Mouse (Mus musculus) gastrocnemius, postnatal 25 days (tissue): ENCODE measurements around the gene Nrp2. TPM values are rescaled to one million over a fixed set of nuclear protein-coding genes. Genes with fewer than 3 reads are reported as not detected.

Experiments used
- DNase-seq: peaks from one replicate; pipeline ENCODE4 v3.0.0; 2022
- total RNA-seq, 2 experiments: library from RNA; stranded (reverse); gene quantifications; 1 replicate in 1 of 2; 2 replicates in 1 of 2; pipeline ENCODE4 v1.2.3; 2021

The Nrp2 gene
- total RNA-seq, 2 experiments from 2014 or later, result 4.5 to 6.0 TPM

GRCm38 (mm10) chr1:62820170-62820569, 117.1 kb downstream of the Nrp2 start:
- no peak for DNase-seq

DNA sequence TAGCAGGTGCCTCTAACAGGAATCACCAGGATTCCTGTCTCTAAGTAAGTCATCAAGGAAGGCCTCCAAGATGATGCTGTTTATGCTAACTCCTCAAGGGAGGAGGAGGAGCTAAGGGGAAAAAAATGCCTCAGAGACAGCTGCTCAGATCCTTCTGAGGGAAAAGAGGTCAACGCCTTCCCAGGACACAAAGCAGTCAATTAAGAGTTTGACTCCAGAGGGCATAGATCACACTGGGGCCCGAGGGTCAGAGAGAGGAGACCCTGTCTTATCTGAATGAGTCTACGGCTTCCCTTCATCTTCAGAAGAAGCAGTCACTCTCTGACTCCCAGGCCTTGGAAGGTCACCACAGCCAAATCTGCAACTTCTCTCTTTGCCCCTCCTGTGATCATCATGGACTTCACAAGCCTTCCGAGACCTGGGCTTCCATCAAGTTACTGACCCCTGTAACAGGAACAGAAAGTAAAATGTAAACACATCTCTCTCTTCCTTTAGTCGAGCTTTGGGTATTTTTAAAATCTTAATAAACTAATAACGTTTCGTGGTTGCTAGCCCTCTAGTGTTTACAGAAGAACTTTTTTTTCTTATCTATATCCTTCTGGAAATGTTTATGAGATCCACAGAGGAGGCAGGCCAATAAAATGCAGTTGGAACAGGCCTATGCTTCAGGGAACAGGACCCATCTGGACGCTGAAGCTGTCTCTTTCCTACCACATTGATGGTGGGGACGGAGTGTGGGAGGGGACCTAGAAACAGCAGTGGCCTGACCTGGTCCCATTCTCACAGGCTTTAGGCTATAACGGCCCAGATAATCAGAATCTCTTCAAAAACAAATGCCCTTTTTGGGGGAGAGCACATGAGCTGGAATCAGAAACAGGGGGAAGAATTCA, 118.7 kb downstream of the Nrp2 start:
- DNase-seq, result no peak

- DNase-seq, result no peak
Observed at GRCm38 (mm10) chr1:62823549-62824195, 120.6 kb downstream of the Nrp2 start.

DNA sequence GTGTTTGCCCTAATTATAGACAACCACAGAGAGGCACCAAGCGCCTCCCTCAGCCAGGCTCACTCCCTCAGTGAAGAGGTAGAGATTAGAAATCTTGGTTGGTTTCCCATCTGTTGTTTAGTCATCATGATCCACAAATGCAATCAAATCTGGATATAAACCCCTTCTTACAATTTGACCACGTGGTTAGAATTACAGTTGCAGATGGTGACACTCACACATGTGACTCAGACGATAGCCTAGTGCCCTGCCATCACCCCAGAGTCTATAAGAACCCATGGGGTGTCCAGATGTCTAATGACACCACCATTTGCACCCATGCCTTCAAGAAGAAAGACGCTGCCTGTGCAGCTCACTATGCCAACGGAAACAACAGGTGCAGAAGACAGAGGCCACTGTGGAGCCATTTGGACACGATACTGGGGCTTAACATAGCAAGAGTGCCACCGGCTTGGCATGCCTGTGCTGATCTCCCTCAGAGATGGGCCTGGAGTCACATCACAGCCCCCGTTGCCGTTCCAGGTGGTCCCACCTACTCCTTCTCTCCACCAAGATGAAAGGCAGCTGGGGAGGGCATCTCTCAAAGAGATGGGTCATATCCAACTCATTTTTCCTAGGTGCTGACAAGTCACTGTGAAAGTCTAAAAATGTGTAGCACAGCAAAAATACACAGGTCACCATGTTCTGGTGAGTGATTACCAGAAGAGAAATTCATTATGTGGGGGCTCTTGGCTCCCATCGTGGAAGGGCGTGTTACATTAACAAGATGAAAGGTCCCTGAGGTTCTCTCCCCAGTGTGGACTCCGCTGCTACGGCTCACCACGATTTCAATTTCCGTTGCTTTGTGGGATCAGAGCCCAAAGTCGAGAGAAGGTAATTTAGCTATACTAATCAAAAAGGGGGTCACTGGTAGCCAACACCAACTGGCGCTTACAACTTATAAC, 123.0 kb downstream of the Nrp2 start:
- DNase-seq, result no peak

GRCm38 (mm10) chr1:62827316-62827715, 124.2 kb downstream of the Nrp2 start:
- DNase-seq, result no peak

- no peak for DNase-seq
Observed at GRCm38 (mm10) chr1:62828156-62828555, 125.1 kb downstream of the Nrp2 start.

GRCm38 (mm10) chr1:62829690-62830417, 126.8 kb downstream of the Nrp2 start:
- DNase-seq, result no peak

DNA sequence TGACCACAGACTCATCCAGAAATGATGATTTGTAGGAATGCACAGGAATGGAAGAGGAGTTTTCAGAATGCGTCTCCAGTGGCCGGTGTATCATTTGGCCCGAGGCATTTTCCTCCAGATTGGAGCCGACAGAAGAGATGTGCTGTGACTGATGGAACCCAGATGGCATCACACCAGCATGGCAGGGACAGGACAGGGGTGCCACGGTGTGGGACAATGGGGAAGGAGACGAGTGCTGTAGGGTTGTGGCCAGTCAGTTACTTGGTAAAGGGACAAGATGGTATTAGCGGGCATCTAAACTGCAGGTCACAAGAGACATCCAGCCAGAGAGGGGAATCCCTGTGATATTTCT, 127.3 kb downstream of the Nrp2 start:
- no peak for DNase-seq

- no peak for DNase-seq
Observed at GRCm38 (mm10) chr1:62831725-62832455, 128.8 kb downstream of the Nrp2 start.

DNA sequence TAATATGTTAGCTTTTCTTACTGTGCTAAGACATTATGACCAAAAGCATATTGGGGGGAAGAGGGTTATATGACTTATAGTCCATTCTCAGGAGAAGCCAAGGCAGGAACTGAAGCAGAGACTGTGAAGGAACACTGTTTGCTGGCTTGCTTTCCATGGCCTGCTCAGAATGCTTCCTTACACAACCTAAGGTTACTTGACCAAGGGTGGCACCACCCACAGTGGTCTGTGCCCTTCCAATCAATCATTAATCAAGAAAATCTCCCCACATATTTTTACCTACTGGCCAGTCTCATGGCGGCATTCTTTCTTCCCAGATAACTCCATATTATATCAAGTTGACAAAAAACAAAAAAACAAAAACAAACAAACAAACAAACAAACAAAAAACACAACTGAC, 130.3 kb downstream of the Nrp2 start:
- no peak for DNase-seq

- DNase-seq, result no peak
Observed at GRCm38 (mm10) chr1:62834443-62835185, 131.5 kb downstream of the Nrp2 start.

GRCm38 (mm10) chr1:62838083-62838482, 135.0 kb downstream of the Nrp2 start:
- no peak for DNase-seq

DNA sequence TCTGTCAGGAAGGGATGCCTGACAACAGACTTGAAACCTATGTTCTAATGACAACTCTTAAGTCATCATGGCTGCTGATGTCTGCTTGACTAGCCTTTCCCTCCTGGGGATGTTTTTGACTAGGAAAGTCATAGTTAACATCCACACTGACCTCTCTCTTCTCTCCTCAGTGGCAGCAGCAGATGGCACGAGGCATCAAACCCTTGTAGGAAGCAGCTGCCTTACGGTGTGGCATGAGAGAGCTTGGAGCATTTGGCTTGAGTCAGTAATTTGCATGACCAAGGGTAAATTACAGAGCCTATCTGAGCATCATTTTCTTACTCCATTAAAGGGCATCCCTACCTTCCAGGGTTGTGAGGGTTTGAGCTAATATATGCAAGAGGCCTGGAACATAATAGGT, 135.5 kb downstream of the Nrp2 start:
- no peak for DNase-seq

GRCm38 (mm10) chr1:62843215-62843614, 140.1 kb downstream of the Nrp2 start:
- no peak for DNase-seq

- DNase-seq, result no peak
Observed at GRCm38 (mm10) chr1:62850990-62851940, 148.2 kb downstream of the Nrp2 start.

DNA sequence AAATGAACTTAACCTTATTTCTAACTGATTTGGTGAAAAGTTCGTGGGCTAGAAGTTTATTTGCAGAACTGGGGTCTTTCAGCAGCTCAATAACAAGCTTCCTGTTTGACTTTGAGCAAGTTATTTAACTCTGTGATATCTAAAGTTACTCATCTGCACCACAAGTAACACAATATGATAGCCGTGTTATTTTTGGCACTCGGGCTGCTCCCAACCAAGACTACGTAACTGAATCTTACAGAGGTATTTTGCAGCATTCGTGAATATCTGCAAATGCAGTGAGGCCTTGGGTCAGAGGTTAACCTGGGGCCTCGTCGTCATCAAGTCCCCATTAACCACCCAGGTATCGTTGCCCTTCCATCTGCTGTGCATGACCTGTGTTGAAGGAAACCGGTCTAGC, 150.3 kb downstream of the Nrp2 start:
- no peak for DNase-seq

GRCm38 (mm10) chr1:62853996-62854395, 150.9 kb downstream of the Nrp2 start:
- DNase-seq, result no peak

DNA sequence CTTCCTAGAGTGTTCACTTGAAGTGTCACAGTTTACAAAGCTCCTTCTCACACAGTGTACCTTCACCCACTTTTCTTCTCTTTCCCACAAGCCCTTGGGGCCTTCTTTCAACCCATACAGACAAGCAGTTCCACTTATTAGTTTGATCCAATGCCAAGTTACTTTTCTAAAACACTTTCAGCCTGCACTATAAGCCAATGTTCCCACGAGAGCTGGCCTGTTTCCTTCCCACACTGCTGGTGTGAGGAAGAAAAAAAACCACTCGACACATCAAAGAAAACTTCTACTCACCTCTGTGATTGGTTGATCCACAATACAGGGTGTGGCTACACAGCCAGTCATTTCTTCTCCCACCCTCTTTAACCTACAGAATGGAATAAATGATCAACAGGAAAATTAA, 156.0 kb downstream of the Nrp2 start:
- no peak for DNase-seq
